In the genomic region with DNA sequence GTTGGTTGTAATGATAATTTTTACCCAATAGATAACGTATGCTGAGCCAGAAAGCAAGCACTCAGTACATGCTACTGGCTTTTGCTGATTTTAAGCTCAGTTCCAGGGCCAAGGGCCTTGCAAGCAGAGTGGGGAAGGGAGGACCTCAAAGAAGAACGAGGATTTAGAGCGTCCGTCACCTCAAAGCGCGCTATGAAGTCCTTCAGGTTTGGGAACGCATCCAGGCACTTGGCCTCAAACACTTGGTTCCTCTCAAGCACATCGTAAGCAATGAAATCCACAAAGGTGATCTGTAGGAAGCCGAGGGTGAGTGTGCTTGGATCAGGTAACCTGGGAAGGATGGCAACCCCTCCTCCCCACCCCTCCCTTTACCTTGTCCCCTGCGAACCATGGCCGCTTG, we compare ENCODE assay signal across 23 mouse cellular contexts. TPM values are rescaled to one million over a fixed set of nuclear protein-coding genes. Genes with fewer than 3 reads are reported as not detected.
DNase-seq lines count a peak whose midpoint lies in the region; ATAC-seq and TF ChIP-seq lines count a peak whose summit lies in the region.
"Had no signal": no experiment of that assay in that cellular context is flagged by ENCODE, and none has a peak within 500 bp of the region (broad histone marks: within the 10 kb centered on the region; RNA-seq: fewer than 3 reads in every experiment).

No protein-coding gene starts in this region.

- no peaks in the 10 kb centered on the region for H3K27me3 ChIP-seq in lung, postnatal 0 days (replicated peaks; ENCODE audit: insufficient read depth, low read length)
- H3K27me3 ChIP-seq: embryonic facial prominence, embryonic 13.5 days; forebrain, embryonic 13.5 days; hindbrain, embryonic 15.5 days had no signal

- no peak overlapping the region for H3K9ac ChIP-seq in lung, postnatal 0 days (replicated peaks; ENCODE audit: low read depth)
- H3K9ac ChIP-seq: embryonic facial prominence, embryonic 13.5 days; forebrain, embryonic 13.5 days; forebrain, postnatal 0 days; heart, embryonic 13.5 days; hindbrain, embryonic 15.5 days had no signal

- TF ChIP-seq CTCF in lung, adult 2 months (IDR thresholded peaks at IDR 0.05; ENCODE audit: insufficient read depth, low read length): no peak
- TF ChIP-seq CTCF in lung, postnatal 0 days (IDR thresholded peaks at IDR 0.05): no peak

- WGBS in lung, adult 2 months: 71% methylated on average over 11 of the region's 11 CpGs
- WGBS in lung, postnatal 0 days: 55% methylated on average over 11 of the region's 11 CpGs

- no peak overlapping the region for H3K27ac ChIP-seq in lung, postnatal 0 days (ENCODE audit: low read length)
- H3K27ac ChIP-seq: embryonic facial prominence, embryonic 13.5 days; forebrain, embryonic 13.5 days; heart, embryonic 13.5 days; hindbrain, embryonic 15.5 days had no signal

- no peaks in the 10 kb centered on the region for H3K9me3 ChIP-seq in lung, postnatal 0 days (ENCODE audit: low read length)
- H3K9me3 ChIP-seq: embryonic facial prominence, embryonic 13.5 days; forebrain, embryonic 13.5 days; heart, embryonic 13.5 days; hindbrain, embryonic 15.5 days had no signal

- peak; percentile 52 to 57 for DNase-seq in lung, adult 18-20 months
- no peak for DNase-seq in lung, postnatal 25 days (ENCODE audit: low spot score)
- peak; percentile 39 for DNase-seq in lung, adult 2 months
- peak; percentile 46 for DNase-seq in lung, postnatal 0 days (ENCODE audit: low spot score)
- DNase-seq in lung, postnatal 4 days: peak; percentile 33 to 65
- no peak for DNase-seq in spleen, postnatal 36 days (ENCODE audit: low spot score in 2 of 2)
- no peak for DNase-seq in layer of hippocampus, adult 18-20 months (ENCODE audit: low spot score in 2 of 2)
- DNase-seq: adrenal gland, postnatal 10 days; cerebellum, adult 18-20 months; cerebellum, adult 9-11 months; cerebellum, postnatal 36 days; forebrain, postnatal 0 days; gastrocnemius, postnatal 36 days; heart, adult 11 months; heart, postnatal 36 days had no signal

- TF ChIP-seq POLR2A in lung, adult 2 months (IDR thresholded peaks at IDR 0.05; ENCODE audit: borderline replicate concordance, extremely low read depth, low read depth, low read length): no peak

- no peak for ATAC-seq in lung, postnatal 0 days
- ATAC-seq: forebrain, embryonic 13.5 days; forebrain, postnatal 0 days had no signal

- H3K4me2 ChIP-seq in lung, postnatal 0 days (replicated peaks; ENCODE audit: low read depth, low read length): no peak overlapping the region
- H3K4me2 ChIP-seq: embryonic facial prominence, embryonic 13.5 days; forebrain, embryonic 13.5 days; heart, embryonic 13.5 days; hindbrain, embryonic 15.5 days had no signal

- no peak overlapping the region for H3K4me3 ChIP-seq in lung, adult 2 months (replicated peaks; ENCODE audit: extremely low read depth, low read depth, low read length)
- no peak overlapping the region for H3K4me3 ChIP-seq in lung, postnatal 0 days (ENCODE audit: low read depth, low read length)
- H3K4me3 ChIP-seq: embryonic facial prominence, embryonic 13.5 days; forebrain, embryonic 13.5 days; heart, embryonic 13.5 days; hindbrain, embryonic 15.5 days had no signal

- TF ChIP-seq EP300 in lung, postnatal 0 days (IDR thresholded peaks at IDR 0.05): no peak

- no peaks in the 10 kb centered on the region for H3K36me3 ChIP-seq in lung, postnatal 0 days (ENCODE audit: insufficient read depth, low read length)
- H3K36me3 ChIP-seq: embryonic facial prominence, embryonic 13.5 days; heart, embryonic 13.5 days; hindbrain, embryonic 15.5 days had no signal

- H3K4me1 ChIP-seq in lung, adult 2 months (ENCODE audit: control insufficient read depth, insufficient read depth, low read length): 0 out of 2 replicates have a peak, but pooled peaks cover 2% of the 10 kb centered on the region
- H3K4me1 ChIP-seq in lung, postnatal 0 days (ENCODE audit: insufficient read depth, low read depth, low read length): peaks cover 3% of the 10 kb centered on the region; the same call in 1 of the 2 replicates

RNA-seq across cellular contexts. Expression of a gene that starts 2.9 kb away (rescaled TPM):
- 5.7 and 12.6 TPM in 2 replicates for polyA plus RNA-seq in lung, adult 2 months (2012; rRNA removed)
- polyA plus RNA-seq in lung, postnatal 0 days (2015; fragmentation: Nextera tagmentation; extraction: Ambion mirVana): 5.6 and 6.5 TPM in 2 replicates
- 100 to 1,000 TPM; 171 to 187 TPM for total RNA-seq in layer of hippocampus, adult 18-20 months (2021)

RNA-seq across cellular contexts. Expression of a gene that starts 14.9 kb away (rescaled TPM):
- polyA plus RNA-seq in lung, adult 2 months (2012; rRNA removed): 3.5 and 6.9 TPM in 2 replicates
- 3.6 and 4.1 TPM in 2 replicates for polyA plus RNA-seq in lung, postnatal 0 days (2015; fragmentation: Nextera tagmentation; extraction: Ambion mirVana)
- total RNA-seq in layer of hippocampus, adult 18-20 months (2021): 10 to 100 TPM; 18.6 to 19.6 TPM

RNA-seq across cellular contexts. Expression of a gene that starts 33.1 kb away (rescaled TPM):
- 8.4 and 15.3 TPM in 2 replicates for polyA plus RNA-seq in lung, adult 2 months (2012; rRNA removed)
- polyA plus RNA-seq in lung, postnatal 0 days (2015; fragmentation: Nextera tagmentation; extraction: Ambion mirVana): 47.2 and 50.4 TPM in 2 replicates
- total RNA-seq in layer of hippocampus, adult 18-20 months (2021): 100 to 1,000 TPM; 286 to 295 TPM

RNA-seq across cellular contexts. Expression of a gene that starts 40.4 kb away (rescaled TPM):
- 0.65 and 3.1 TPM in 2 replicates for polyA plus RNA-seq in lung, adult 2 months (2012; rRNA removed)
- polyA plus RNA-seq in lung, postnatal 0 days (2015; fragmentation: Nextera tagmentation; extraction: Ambion mirVana): 0.27 and 0.40 TPM in 2 replicates
- total RNA-seq in layer of hippocampus, adult 18-20 months (2021): not detected
- total RNA-seq: ES-E14; forebrain, postnatal 0 days; gastrocnemius, adult 18-20 months; gastrocnemius, postnatal 36 days; heart, postnatal 36 days had no signal
- polyA plus RNA-seq: embryonic facial prominence, embryonic 13.5 days; forebrain, postnatal 0 days; heart, embryonic 13.5 days; heart, postnatal 0 days; hindbrain, embryonic 11.5 days had no signal

RNA-seq across cellular contexts. Expression of a gene that starts 51.7 kb away (rescaled TPM):
- 0.61 TPM in 1 of 2 replicates, not detected in the other for polyA plus RNA-seq in lung, adult 2 months (2012; rRNA removed)
- not detected in 2 replicates for polyA plus RNA-seq in lung, postnatal 0 days (2015; fragmentation: Nextera tagmentation; extraction: Ambion mirVana)
- not detected for total RNA-seq in layer of hippocampus, adult 18-20 months (2021)
- total RNA-seq: adrenal gland, postnatal 10 days; ES-E14; forebrain, postnatal 0 days; gastrocnemius, adult 18-20 months; gastrocnemius, postnatal 36 days; heart, postnatal 36 days had no signal
- polyA plus RNA-seq: embryonic facial prominence, embryonic 13.5 days; forebrain, embryonic 13.5 days; forebrain, postnatal 0 days; heart, embryonic 13.5 days; heart, postnatal 0 days; hindbrain, embryonic 11.5 days; hindbrain, embryonic 15.5 days had no signal

Comparison
In these comparisons a context has a peak if more than half of its experiments do, and no peak if none do; other contexts are left out.
1. DNase-seq: peak in lung, adult 18-20 months (2 of 2), lung, adult 2 months (single experiment), lung, postnatal 0 days (single experiment) and lung, postnatal 4 days (2 of 2); none in lung, postnatal 25 days (single experiment), spleen, postnatal 36 days (0 of 2) and layer of hippocampus, adult 18-20 months (0 of 2).